Mouse (Mus musculus): ENCODE measurements around the gene Zfp462.

Zfp462 gene

GRCm38 (mm10) chr4:55117839-55118487 lies 173.1 kb downstream of the Zfp462 start:
- CTCF ChIA-PET, result no interaction called here

GRCm38 (mm10) chr4:55121126-55121525 lies 176.3 kb downstream of the Zfp462 start:
- CTCF ChIA-PET, result no interaction called here

- CTCF ChIA-PET, result no interaction called here
Observed at GRCm38 (mm10) chr4:55121952-55122351, 177.1 kb downstream of the Zfp462 start.

- CTCF ChIA-PET, result no interaction called here
Observed at GRCm38 (mm10) chr4:55124126-55124525, 179.3 kb downstream of the Zfp462 start.

- CTCF ChIA-PET, result no interaction called here
Observed at GRCm38 (mm10) chr4:55125048-55125737, 180.3 kb downstream of the Zfp462 start.

- CTCF ChIA-PET, result no interaction called here
Observed at GRCm38 (mm10) chr4:55125738-55126054, 180.8 kb downstream of the Zfp462 start.

GRCm38 (mm10) chr4:55127228-55127901 lies 182.5 kb downstream of the Zfp462 start:
- CTCF ChIA-PET, result no interaction called here

GRCm38 (mm10) chr4:55128088-55128835 lies 183.4 kb downstream of the Zfp462 start:
- CTCF ChIA-PET, result no interaction called here
